Mouse (Mus musculus) cerebellum, adult 2 months (tissue): ENCODE data around the gene Dlgap1. TPM values are rescaled to one million over a fixed set of nuclear protein-coding genes. Genes with fewer than 3 reads are reported as not detected.

ENCODE experiments used
- DNase-seq, 2 experiments: peaks; one replicate each; pipeline ENCODE4 v3.0.0; 2021
- H3K27ac ChIP-seq: fragments of 200-500 bp; 2 replicates; pipeline ENCODE4 v1.5.1; 2012; ENCODE audit warnings: low read length, control low read depth, inconsistent platforms; ENCODE audit not compliant: insufficient read depth
- H3K27me3 ChIP-seq: fragments of 200-500 bp; 2 replicates; pipeline ENCODE4 v1.6.1; 2012; ENCODE audit warnings: inconsistent platforms, mild to moderate bottlenecking, low read length, moderate library complexity; ENCODE audit not compliant: control insufficient read depth, insufficient read depth
- H3K4me1 ChIP-seq: fragments of 200-500 bp; 2 replicates; pipeline ENCODE4 v1.6.1; 2011; ENCODE audit warnings: low read length; ENCODE audit not compliant: control insufficient read depth, insufficient read depth
- H3K4me3 ChIP-seq: fragments of 200-500 bp; replicated peaks from 2 replicates; pipeline ENCODE3; 2011; ENCODE audit warnings: mild to moderate bottlenecking, low read depth, low read length, control low read depth; ENCODE audit not compliant: insufficient read depth
- CTCF ChIP-seq: fragments of 200-500 bp; IDR thresholded peaks from 2 replicates; pipeline ENCODE4 v1.5.1; 2011; ENCODE audit warnings: low read depth, mild to moderate bottlenecking, control low read depth, low read length, moderate library complexity, borderline replicate concordance; ENCODE audit not compliant: insufficient read depth
- POLR2A ChIP-seq: fragments of 200-500 bp; IDR thresholded peaks from 2 replicates; pipeline ENCODE4 v1.6.1; 2011; ENCODE audit warnings: low read length, control low read depth, borderline replicate concordance; ENCODE audit not compliant: insufficient read depth
- WGBS: fragments of 180-500 bp; shearing (Covaris S2); methylation state at CpG from one replicate; pipeline ENCODE4 v1.1.7; 2018; 5-methylcytosine and 5-hydroxymethylcytosine counted together
- polyA plus RNA-seq: library from polyadenylated mRNA; depleted of rRNA; stranded (reverse); fragments of >200 nt; gene quantifications from 2 replicates; pipeline ENCODE4 v1.2.3, GENCODE M21; 2012

The Dlgap1 gene
- polyA plus RNA-seq, 1 experiment = 172 TPM

DNA sequence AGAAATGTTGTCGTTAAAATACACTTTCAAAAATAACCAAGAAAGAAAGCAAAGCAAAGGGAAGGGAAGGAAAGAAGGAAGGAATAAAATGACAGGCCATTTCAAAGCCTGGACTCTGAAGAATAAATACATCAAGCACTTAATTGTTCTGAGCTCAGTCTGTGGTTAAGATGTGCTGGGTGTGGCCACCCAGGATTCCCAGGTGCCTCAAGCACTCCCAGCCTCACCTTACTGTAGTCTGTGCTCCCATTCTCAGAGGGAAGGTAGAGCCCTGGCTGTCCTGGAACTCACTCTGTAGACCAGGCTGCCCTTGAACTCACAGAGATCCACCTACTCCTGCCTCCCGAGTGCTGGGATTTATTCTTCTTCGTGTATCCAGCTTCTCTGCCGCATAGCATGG, 821.9 kb downstream of the Dlgap1 start:
- TF ChIP-seq POLR2A (no peak), CTCF (no peak)
- Histone ChIP-seq H3K27ac (no peak overlapping the region), H3K27me3 (no peaks in the 10 kb centered on the region), H3K4me3 (no peak overlapping the region), H3K4me1 (peaks cover 6% of the 10 kb centered on the region)
- 93% methylated on average over 4 of the region's 4 CpGs for WGBS
- no peak for DNase-seq

DNA sequence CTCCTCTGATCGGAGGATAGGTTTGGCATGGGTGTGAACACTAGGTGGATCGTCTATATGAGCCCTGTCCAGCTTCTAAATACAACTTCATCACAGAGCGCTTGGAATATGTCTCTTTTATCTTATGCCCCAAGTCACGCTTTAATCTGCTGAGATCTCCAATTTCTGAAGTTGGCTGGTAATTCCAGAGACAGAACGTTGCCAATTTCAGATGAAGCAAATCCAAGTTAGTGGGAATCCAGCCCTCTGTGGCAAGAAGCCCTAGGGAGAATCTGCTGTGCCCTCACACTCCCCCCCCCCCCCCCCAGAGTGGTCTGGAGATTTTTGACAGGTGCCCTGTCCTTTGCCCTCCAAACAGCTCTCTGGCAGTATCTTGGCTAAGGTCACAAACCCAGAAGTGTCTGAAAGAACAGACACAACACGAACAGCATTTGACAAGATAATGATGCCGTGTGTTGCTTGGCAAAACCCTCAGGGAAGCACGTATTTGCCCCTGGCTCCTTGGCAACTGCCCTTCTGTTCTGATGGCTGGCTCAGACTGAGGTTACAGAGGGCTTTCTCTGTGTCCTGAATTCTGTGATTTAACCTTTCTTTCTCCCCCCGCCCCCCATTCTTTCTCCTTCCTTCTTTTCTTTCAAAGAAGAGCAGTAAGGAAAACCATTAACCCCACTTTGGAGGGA, 822.9 kb downstream of the Dlgap1 start:
- Histone ChIP-seq H3K27me3 (no peaks in the 10 kb centered on the region), H3K4me1 (peaks cover 6% of the 10 kb centered on the region), H3K4me3 (no peak overlapping the region), H3K27ac (no peak overlapping the region)
- peak; percentile 41 to 72 for DNase-seq
- 13% methylated on average over 9 of the region's 9 CpGs for WGBS
- TF ChIP-seq CTCF (no peak), POLR2A (no peak)

DNA sequence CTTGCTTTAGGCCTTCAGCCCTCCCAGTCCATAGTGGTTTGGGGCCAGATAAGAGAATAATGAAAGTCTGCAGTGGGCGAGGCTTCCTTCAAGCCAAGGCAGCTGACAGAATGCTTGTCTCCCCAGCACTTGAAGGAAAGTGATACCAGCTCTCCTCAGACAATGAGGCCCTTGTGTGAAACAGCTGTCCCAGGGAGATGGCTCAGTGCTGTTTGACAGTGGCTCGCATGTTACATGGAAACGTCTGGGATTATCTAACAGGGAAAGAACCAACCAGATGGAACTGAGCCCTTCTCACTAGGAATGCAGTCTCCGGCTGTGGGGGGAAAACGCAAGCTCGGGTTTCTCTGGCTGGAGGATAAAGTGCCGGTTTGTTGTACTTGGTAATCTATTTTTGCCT, 825.4 kb downstream of the Dlgap1 start:
- DNase-seq = peak in 1 of 2 experiments; percentile 18
- H3K4me3 ChIP-seq = no peak overlapping the region
- no peak for TF ChIP-seq POLR2A
- no peak for TF ChIP-seq CTCF
- H3K4me1 ChIP-seq = peaks cover 6% of the 10 kb centered on the region
- H3K27me3 ChIP-seq = no peaks in the 10 kb centered on the region
- no peak overlapping the region for H3K27ac ChIP-seq
- WGBS = 19% methylated on average over 7 of the region's 7 CpGs

DNA sequence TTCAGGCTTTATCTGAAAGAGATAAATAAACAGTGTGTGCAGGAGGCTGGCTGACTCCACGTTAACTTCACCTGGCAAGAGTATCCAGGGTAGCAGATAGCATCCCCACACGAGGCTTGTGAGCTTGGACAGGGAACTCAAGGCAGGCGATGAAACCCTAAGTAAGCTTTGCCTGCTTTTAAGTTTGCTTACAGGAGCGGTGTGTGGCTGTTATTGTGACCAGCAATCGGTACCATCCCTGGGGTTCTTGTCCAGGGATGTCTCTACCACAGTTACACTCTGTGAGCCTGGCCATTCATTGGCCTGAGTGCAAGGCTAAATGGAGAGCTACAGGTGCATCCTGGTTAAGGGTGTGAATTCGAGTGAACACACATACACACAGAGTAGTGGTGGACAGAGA, 825.8 kb downstream of the Dlgap1 start:
- WGBS = 31% methylated on average over 6 of the region's 6 CpGs
- no peak overlapping the region for H3K27ac ChIP-seq
- TF ChIP-seq POLR2A (no peak), CTCF (no peak)

DNA sequence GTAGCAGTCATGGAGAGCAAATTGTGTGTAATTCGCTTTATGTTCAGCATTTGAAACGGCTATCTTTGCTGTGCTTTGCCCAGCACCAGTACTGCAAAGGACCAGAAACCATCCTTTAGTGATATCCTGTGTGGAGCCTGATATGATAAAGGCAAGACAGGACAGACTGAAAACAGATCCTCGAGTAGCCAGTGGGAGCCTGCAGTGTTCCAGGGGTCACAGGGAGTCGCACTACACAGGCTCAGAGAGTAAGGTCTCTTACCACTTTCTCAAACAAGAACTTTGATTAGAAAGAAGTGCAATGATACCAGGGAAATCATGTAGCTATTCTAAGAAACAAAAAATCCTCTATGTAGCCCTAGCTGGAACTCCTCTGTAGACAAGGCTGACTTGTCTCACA, 826.3 kb downstream of the Dlgap1 start:
- H3K27me3 ChIP-seq = no peaks in the 10 kb centered on the region
- no peak overlapping the region for H3K4me3 ChIP-seq
- no peak overlapping the region for H3K27ac ChIP-seq
- 80% methylated on average over 4 of the region's 4 CpGs for WGBS
- H3K4me1 ChIP-seq = peaks cover 6% of the 10 kb centered on the region
- no peak for TF ChIP-seq POLR2A
- no peak for TF ChIP-seq CTCF
- no peak for DNase-seq

More for the DNA sequence above, 825.8 kb downstream of the Dlgap1 start:
- Histone ChIP-seq H3K27me3 (no peaks in the 10 kb centered on the region), H3K4me1 (peaks cover 6% of the 10 kb centered on the region), H3K4me3 (no peak overlapping the region)
- no peak for DNase-seq

DNA sequence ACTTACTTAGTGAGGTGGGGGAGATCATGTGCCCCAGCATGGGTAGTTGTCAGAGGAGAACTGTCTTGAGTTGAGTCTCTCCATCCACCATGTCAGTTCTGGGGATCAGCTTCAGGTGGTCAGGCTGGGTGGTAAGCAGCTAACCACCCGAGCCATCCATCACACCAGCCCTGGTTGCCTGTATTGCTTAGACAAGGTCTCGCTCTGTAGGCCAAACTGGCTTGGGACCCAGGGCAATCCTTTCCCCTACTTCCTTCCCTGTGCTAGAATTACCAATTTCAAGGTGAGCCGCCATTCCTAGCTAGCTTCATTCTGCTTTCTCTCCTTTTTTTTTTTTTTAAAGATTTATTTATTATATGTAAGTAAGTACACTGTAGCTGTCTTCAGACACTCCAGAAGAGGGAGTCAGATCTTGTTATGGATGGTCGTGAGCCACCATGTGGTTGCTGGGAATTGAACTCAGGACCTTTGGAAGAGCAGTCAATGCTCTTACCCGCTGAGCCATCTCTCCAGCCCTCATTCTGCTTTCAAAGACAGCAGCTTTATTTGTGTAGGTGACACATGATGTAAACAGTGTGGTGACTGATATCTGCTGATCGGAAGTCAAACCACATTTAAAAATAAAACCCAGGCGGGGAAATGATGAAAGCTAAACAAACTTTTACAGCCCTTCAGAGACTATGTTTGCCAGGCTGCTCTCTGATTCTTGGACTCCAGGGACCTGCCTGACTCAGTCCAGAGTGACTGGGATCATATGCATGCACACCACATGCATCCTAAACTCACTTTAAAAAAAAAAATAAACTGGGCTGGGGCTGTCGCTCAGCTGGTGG, 828.3 kb downstream of the Dlgap1 start:
- Histone ChIP-seq H3K27me3 (no peaks in the 10 kb centered on the region), H3K27ac (no peak overlapping the region), H3K4me1 (peaks cover 3% of the 10 kb centered on the region), H3K4me3 (no peak overlapping the region)
- TF ChIP-seq POLR2A (no peak), CTCF (no peak)
- DNase-seq = no peak
- 86% methylated on average over 8 of the region's 8 CpGs for WGBS

DNA sequence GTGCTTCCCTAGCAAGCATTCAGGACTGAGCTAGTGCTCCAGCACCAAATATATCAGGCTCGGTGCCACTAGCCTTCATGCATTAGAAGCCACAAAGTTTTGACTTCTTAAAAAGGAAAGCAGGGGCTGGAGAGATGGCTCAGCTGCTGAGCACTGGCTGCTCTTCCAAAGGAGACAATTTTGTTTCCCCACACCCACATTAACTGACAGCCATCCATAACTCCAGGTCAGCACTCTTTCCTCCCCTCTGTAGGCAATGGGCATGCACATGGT, 828.8 kb downstream of the Dlgap1 start:
- 62% methylated on average over 1 of the region's 1 CpGs for WGBS
- TF ChIP-seq POLR2A (no peak), CTCF (no peak)
- Histone ChIP-seq H3K4me3 (no peak overlapping the region), H3K27ac (no peak overlapping the region), H3K4me1 (peaks cover 3% of the 10 kb centered on the region), H3K27me3 (no peaks in the 10 kb centered on the region)
- no peak for DNase-seq

DNA sequence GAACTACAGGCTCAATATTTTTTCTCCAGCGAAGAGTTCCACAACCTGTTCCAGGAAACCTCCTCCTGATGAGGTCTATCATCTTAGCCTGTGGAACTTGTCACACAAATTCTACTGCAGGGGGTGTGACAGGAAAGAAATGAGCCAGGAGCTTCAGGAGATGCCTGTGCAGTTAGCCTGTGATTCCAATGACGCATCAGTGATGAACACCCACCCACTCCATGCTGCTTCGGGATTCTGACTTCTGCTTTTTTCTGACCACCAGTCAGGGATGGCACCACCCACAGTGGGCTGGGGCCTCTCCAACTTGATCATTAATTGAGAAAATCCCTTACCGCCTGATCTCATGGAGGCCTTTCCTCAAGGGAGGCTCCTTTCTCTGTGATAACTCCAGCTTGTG, 830.4 kb downstream of the Dlgap1 start:
- 32% methylated on average over 4 of the region's 4 CpGs for WGBS
- H3K4me1 ChIP-seq = peaks cover 2% of the 10 kb centered on the region
- no peaks in the 10 kb centered on the region for H3K27me3 ChIP-seq
- H3K27ac ChIP-seq = no peak overlapping the region
- no peak for DNase-seq
- TF ChIP-seq CTCF (no peak), POLR2A (no peak)
- H3K4me3 ChIP-seq = no peak overlapping the region
